Mouse (Mus musculus) spleen, adult 18-20 months (tissue): Measurements from ENCODE around the gene Gse1.

Source experiments
- DNase-seq, 2 experiments: peaks; one replicate each; pipeline ENCODE4 v3.0.0; 2022; ENCODE audit warnings: mixed read lengths in 2 of 2

Gene Gse1

DNA sequence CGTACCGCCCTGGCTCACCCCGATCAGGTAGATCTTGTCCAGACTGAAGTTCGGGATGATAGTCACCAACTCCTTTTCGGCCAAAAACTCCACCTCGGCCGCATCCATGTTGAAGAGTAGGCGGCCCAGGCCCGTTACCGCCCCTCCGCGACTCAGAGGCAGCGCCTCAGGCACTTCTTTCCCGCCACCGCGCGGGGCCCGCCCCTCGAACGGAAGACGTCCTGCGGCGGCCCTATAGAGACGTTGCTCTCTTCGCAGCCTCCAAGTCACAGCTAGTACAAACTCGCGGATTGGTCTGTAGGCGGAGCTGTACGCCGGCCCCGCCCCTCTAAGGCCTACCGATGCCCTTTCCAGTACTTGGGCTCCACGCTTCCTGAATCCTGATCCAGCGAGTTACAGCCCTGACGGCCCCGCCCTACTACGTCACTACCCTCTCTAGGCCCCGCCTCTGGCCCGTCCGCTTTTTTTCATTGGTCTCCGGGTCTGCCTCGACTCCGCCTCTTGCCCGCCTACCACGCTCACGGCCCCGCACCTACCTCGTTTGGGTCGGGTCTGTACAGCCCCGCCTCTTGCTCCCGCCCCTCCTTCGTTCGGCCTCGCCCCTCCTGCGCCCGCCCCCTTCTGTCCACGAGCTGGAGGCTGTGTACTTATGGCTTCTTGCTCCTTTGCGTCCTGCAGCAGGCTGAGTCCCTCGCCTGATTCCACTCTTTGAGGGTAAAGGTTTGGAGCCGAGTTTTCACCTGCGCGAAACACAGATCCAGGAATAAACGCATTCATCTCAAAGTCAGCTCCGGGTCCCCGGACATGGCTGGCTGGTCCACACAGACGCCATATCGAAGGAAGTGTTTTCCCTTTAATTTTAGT lies 360.9 kb downstream of the Gse1 start, which contains the start of gene Gins2:
Gene Gins2 (minus strand): TSS at position 397 of the 864 bp plus-strand sequence.
- peak; percentile 98 for DNase-seq

DNA sequence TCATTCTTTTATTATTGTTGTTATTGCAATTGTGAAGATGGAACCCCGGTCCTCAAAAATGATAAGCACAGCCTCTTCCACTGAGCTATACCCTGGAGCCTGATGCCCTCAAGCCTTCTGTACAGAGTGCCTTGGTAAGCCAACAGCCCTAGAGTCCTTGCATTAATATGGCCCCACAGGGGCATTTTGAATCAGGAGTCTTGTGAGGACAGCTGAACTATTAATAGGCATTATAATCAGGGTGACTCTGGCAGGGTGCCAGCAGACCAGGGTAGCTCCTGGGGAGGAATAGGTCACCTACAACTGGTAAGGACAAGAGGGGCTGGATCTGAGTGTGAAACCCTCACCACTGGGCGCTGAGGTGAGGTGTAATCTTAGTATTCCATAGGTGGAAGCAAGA lies 361.7 kb downstream of the Gse1 start:
- no peak for DNase-seq

DNA sequence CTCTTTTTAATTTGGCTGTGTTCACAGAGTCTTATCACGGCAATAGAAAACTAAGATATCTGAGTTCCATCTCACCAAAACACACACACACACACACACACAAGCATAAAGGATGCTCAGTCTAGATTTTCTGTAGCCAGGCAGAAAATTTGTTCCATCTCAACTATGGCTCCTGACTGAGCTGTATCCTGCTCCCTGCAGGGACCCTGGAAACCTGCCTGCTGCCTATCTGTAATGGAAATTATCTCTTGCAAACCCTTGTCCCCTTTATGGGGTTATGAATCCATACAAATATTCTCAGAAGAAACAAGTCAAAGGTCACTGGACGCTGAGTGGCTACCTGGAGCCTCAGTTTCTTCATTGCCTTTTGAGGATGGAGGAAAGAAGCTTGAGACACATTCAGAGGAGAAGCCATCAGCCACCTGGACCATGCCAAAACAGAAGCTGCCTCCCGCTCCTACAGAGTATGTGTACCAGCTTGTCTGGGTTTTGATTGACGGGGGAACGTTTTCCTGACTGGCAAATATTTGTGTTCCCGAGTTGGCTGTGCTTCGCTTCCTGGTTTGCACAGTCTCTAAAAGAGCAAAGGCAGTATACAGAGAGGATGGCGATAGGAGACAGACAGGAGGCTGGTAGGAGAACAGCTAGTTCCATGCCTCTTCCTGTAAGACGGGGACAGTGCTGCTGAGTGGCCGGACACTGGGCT lies 363.5 kb downstream of the Gse1 start:
- DNase-seq, result no peak

- DNase-seq, result no peak
These were observed 366.3 kb downstream of the Gse1 start for GRCm38 (mm10) chr8:120594571-120594970.

- peak in 1 of 2 experiments; percentile 64 for DNase-seq
These were observed 367.7 kb downstream of the Gse1 start for GRCm38 (mm10) chr8:120595963-120596362.

DNA sequence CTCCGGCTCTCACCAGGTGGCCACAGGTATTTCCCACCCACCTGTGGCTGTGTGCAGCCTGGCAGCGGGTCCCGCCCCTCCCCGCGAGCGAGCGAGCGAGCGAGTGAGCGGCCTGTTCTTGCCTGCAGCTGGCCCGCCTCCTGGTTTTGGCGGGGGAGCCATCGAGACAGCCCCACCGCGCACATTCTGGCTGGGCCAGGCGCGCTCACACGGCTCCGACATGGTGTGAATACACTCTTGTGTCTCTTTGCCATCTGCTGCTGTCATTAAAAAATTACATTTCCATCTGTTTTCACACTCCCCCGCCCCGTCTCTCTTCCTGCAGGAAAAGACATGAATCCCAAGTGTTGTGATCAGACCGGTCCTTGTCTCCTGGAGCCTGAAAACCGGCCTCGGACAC lies 370.3 kb downstream of the Gse1 start:
- no peak for DNase-seq

GRCm38 (mm10) chr8:120599504-120599903 lies 371.2 kb downstream of the Gse1 start:
- DNase-seq, result peak; percentile 50 to 78

- no peak for DNase-seq
These were observed 374.4 kb downstream of the Gse1 start for GRCm38 (mm10) chr8:120602672-120603071.

GRCm38 (mm10) chr8:120607460-120607859 lies 379.2 kb downstream of the Gse1 start:
- no peak for DNase-seq

- DNase-seq, result peak; percentile 31 to 75
These were observed 379.6 kb downstream of the Gse1 start for GRCm38 (mm10) chr8:120607885-120608284.

DNA sequence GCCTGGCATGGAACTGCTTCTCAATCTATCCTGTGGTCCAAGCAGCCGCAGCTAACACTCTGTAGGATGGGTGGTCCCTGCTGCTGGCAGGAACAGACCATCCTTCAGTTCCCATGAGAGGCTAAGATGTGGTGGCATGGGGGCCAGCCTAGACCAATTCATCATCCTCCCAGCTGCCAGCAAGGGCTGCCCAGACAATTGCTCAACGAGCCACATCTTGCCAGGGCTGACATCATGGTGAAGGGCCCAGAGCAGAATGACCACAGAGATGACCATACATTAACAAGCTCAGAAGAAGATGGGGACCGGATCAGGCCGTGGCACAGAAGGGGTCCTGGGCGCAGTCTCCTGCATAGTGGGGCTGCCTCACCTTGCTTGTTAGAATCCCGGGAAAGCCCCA lies 382.6 kb downstream of the Gse1 start:
- no peak for DNase-seq

DNA sequence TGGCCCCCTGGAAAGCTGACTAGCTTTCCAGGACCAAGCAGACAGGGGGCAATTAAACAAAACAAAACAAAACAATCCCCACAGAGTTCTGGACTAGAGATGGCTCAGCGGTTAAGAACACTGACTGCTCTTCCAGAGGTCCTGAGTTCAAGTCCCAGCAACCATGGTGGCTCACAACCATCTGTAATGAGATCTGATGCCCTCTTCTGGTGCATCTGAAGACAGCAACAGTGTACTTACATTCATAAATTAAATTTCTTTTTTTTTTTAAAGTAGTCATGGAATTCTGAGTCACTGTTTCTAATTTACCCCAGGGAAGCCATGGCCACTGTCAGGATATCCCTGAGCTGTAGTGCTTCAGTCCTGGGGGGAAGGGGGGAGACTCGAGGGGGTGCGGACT lies 386.2 kb downstream of the Gse1 start:
- DNase-seq, result no peak

DNA sequence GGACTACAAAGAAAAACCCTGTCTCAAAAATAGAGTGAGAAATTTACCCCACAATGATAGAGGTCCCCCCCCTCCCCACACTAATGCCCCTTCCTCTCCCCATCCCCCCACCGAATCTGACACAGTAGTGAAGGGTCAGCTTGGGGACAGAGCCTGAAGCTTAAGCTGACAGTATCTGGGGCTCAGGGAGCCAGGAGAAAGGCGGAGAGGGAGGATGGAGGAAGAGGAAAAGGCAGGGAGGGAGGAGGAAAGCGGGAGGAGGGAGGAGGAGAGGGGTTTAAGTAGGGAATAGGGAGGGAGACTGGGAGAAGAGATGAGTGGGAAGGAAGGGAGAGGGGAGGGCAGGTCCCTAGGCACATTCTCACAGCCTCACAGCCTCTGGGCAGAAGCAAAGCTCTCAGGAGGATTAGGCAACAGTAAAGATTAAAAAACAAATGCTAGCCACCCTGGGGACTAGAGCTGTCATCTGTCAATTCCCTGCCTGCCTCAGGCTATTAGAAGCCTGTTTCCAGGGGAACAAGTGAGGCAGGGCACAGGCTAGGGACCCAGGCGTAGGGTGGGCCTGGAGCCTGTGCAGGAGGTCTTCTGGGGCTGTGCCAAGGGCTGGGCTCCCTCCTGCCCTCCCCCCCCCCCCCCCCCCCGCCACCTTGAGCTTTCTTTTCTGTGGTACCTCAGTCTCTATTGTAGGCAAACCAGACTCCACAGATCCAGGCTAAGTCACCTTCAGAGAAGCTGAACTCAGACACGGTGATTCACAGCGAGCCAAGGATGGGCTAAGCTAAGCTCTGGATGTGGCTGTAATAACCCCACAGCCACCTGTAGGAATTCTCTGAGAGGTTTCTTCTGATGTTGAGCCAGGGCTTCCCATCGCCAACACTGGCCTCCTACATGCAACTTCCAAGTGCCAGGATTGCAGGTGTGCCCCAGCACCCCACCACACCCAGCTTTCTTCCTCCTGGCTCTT lies 388.7 kb downstream of the Gse1 start:
- DNase-seq, result no peak

GRCm38 (mm10) chr8:120618110-120618509 lies 389.9 kb downstream of the Gse1 start:
- peak; percentile 20 to 61 for DNase-seq

GRCm38 (mm10) chr8:120619235-120620180 lies 391.3 kb downstream of the Gse1 start:
- DNase-seq, result no peak

DNA sequence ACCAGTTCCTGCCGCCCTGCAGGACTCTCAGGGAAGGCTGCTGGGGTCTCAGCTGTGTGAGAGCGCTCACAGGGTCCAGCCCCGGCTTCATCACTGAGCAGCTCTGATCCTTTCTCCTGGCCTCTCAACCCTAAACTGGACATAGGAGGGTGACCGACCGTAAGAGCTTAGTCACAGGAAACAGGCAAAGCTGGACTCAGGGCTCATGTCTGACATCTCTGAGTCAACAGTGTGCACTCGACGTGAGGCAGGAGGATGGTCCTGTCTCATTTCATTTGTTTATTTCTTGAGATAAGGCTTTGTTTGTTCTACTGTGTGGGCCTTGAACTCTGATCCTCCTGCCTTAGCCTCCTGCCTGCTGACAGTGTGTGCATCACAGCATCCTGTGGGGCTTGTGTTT lies 392.2 kb downstream of the Gse1 start:
- no peak for DNase-seq

GRCm38 (mm10) chr8:120622161-120622560 lies 393.9 kb downstream of the Gse1 start:
- DNase-seq, result no peak

- no peak for DNase-seq
These were observed 395.4 kb downstream of the Gse1 start for GRCm38 (mm10) chr8:120623608-120624007.

GRCm38 (mm10) chr8:120626461-120626860 lies 398.2 kb downstream of the Gse1 start:
- no peak for DNase-seq

GRCm38 (mm10) chr8:120627298-120627697 lies 399.0 kb downstream of the Gse1 start:
- DNase-seq, result no peak

- no peak for DNase-seq
These were observed 401.8 kb downstream of the Gse1 start for GRCm38 (mm10) chr8:120630031-120630430.

DNA sequence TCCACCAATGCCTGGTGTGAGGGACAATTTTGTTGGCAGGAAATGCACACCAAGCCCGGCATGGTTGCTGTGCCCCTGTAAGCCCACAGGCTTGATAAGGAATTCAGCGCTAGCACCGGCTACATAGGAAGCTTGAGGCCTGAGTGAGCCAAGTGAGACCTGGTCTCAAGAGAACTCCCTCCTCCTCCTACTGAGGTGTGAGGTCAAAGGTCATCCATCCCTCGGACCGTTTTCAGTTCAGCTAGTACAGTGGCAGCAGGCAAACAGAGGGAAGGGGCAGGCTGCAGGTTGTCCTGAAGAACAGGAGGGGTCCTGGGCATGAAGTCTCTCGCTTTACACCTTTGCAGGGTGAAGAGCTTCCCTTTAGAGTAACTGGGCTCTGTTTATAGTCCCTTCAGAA lies 402.6 kb downstream of the Gse1 start:
- DNase-seq, result no peak
